Mouse (Mus musculus) MEL-GATA-1-ER (cell line): ENCODE measurements around the gene Gm49388.
A peak's percentile ranks its signal among the peaks of the same experiment; 100 is the strongest.

Experiments
- DNase-seq: peaks from one replicate; pipeline ENCODE4 v3.0.0-alpha.2; 2012; ENCODE audit warnings: low read depth; ENCODE audit errors: extremely low read depth

Gm49388 gene

DNA sequence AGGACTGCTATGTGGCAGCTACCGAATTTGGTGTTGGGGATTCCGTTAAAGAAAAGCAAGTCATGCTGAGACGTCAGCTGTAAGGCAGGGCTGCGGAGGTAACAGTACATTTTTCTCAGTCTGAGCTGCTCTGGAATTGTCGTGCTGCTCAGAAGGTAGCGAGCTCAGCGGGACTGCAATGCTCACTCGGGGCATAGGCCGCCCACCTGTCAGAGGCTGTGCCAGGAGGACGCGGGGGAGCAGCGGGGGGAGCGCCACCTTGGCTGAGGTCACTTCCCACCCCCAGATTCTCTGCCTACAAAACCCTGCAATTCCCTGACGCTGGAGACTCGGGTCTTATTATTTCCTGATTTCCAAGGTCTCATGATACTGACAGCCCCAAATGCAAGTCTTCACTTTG lies 55.5 kb downstream of the Gm49388 start:
- DNase-seq, result no peak

DNA sequence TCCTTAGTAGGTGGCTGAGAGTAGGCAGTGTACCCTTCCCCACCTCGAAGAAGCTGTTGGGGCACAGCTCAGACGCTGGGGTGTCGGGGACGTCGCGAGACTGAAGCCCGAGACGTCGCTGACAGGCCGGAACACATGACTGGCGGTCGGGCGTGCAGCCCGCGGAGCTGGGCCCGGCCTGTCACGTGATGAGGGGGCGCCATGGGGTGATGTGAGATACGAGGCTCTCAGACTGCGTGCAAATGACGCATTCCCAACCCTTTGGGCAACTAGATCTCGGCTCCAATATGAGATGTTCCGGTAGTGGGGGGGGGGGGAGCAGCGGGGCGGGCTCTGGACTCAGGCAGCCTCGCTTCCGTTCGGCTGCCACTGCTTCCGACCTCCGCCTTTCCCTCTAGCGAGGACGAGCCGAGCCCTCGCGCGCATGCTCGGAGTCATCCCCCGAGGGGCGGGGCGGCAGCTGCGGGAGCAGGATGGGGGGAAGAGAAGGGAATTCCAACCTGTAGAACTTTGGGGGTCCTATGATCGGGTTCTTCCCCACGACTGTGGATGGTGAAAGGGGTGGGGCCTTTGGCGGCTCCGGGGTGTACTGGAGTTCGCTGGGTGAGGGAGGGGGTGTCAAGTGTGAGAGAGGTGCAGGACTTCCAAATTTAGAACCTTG lies 56.1 kb downstream of the Gm49388 start:
- DNase-seq, result peak; percentile 91

GRCm38 (mm10) chr7:127842001-127842718 lies 56.8 kb downstream of the Gm49388 start:
- peak; percentile 56 for DNase-seq

GRCm38 (mm10) chr7:127849973-127850875 lies 64.8 kb downstream of the Gm49388 start:
- DNase-seq, result no peak

DNA sequence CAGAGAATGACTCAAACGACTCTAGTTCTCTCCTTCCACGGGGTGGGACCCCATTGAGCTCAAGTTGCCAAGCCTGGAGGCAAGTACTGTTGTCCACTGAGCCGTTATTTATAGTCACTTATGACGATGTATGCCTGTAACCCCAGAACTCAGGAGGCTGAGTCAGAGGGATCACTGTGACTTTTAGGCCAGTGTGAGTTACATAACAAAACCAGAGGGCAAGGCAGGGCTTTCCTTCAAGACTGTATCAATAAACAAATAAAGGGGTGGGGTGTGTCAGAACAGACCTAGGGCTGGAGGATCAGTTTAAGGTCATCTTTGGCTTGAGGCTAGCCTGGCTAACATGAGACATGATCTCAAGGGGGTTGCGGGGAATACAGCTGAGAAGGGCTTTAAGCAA lies 65.5 kb downstream of the Gm49388 start:
- DNase-seq, result no peak
